Mouse (Mus musculus): ENCODE data around the gene Tbc1d12. TPM values are rescaled to one million over a fixed set of nuclear protein-coding genes. Genes with fewer than 3 reads are reported as not detected.
"Not testable (repeated sequence)": the region's sequence is repeated elsewhere in the genome, so short reads cannot be mapped to it uniquely, and the experiment has no call there.

The Tbc1d12 gene
- 10 to 100 TPM; 11.7 to 13.0 TPM for total RNA-seq (2021)

DNA sequence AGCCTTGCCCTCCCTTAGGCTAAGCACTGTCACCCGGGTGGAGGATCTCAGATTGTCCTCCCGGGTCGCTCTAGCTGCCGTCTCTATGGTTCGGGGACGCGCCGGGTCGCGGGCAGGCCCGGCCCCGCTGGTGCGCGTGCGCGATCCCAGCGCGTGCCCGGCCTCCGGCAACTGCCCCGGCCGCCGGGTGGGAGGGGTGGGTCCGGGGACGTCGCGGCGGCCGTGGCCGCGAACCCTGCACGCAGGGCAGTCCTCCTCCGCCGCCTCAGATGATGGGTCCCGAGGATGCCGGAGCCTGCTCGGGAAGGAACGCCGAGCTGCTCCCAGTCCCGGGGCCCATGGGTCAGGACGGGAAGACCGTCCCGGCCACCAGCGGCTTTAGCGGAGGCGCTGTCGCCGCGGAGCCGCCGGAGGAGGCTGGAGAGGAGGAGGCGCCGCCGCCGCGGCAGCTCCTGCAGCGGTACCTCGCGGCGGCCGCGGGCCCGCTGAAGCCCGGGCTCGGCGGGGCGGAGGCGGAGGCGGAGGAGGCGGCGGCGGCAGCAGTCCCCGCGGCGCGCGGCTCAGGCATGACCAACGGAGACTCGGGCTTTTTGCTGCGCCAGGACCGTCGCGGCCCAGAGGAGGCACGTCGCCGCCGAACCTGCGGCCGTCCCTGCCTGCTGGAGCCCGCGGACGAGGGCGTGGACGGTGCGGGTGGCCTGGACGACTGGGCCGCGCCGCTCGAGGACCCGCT lies at the start of gene Tbc1d12:
Tbc1d12 (plus strand) TSS at position 142 of the 733 bp plus-strand sequence.
- intact Hi-C loops (cut with DNase I): no loop called here
- DNase-seq (ENCODE audit: low spot score in 2 of 2): peak; percentile 90 to 91

GRCm38 (mm10) chr19:38787756-38788155 lies 48.6 kb upstream of the Tbc1d12 start:
- intact Hi-C loops (cut with DNase I): no loop called here
- DNase-seq (ENCODE audit: low spot score in 2 of 2): no peak

DNA sequence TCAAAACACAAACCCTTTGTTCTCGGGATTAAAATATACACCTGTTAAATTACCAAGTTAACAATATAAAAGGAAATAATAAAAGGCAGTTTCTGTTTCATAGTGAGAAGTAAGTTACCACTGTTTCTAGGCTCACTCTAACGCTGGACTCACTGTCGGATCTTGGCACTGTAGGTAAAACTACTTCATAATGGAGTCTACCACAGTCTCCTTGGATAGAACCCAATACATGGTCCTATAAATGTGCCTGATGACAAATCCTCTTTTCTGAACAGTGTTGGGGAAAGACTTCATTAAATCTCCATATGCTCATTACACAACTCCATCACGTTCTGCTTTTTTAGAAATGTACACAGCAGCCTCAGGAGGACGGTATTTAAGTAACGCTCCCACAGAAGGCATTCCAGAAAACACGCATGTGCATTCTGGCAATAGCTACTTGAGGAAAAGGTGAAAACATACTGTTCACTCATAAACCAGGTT lies 42.8 kb upstream of the Tbc1d12 start:
- no peak for DNase-seq (ENCODE audit: low spot score in 2 of 2)
- intact Hi-C loops (cut with DNase I): no loop called here

- intact Hi-C loops (cut with DNase I): no loop called here
- no peak for DNase-seq (ENCODE audit: low spot score in 2 of 2)
Observed at GRCm38 (mm10) chr19:38796546-38796945, 39.8 kb upstream of the Tbc1d12 start.

GRCm38 (mm10) chr19:38798291-38798690 lies 38.1 kb upstream of the Tbc1d12 start:
- intact Hi-C loops (cut with DNase I): no loop called here
- DNase-seq (ENCODE audit: low spot score in 2 of 2): peak; percentile 32 to 47

GRCm38 (mm10) chr19:38798801-38799200 lies 37.6 kb upstream of the Tbc1d12 start:
- peak; percentile 8 to 20 for DNase-seq (ENCODE audit: low spot score in 2 of 2)
- intact Hi-C loops (cut with DNase I): no loop called here

- intact Hi-C loops (cut with DNase I): no loop called here
- DNase-seq (ENCODE audit: low spot score in 2 of 2): no peak
Observed at GRCm38 (mm10) chr19:38818191-38818590, 18.2 kb upstream of the Tbc1d12 start.

DNA sequence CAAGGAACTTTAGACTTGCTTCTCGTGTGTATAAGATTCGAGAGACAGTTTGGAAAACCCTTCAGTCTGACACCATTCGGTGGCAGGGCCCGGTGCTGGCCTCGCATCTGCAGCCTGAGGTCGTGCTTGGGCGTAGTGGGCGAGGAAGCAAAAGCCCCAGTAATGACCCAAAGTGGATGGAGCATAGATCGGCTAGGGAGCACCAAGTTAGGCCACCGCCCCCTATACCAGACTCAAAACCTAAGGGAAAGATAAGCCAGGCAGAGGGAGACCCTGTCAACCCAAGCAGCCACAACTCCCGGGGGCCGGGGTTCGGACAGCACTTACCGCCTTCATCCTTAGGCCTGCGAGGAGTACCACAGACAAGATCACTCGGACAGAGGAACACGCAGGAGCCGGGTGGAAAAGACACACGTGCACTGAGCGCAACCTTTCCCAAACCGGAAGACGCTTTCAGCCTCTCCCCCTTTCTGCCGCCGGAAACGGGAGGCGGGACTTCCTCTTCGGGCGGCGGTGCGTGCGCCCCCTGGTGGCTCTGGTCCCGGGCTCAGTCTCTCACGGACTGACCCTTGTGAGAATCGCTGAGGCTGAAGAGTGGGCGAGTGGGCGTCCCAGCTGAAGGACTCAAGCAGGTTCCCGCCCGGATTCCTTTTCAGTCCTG lies 17.5 kb upstream of the Tbc1d12 start, which contains the start of gene Noc3l:
Noc3l (minus strand) TSS at position 472 of the 661 bp plus-strand sequence.
- intact Hi-C loops (cut with DNase I): no loop called here
- peak; percentile 92 to 93 for DNase-seq (ENCODE audit: low spot score in 2 of 2)

DNA sequence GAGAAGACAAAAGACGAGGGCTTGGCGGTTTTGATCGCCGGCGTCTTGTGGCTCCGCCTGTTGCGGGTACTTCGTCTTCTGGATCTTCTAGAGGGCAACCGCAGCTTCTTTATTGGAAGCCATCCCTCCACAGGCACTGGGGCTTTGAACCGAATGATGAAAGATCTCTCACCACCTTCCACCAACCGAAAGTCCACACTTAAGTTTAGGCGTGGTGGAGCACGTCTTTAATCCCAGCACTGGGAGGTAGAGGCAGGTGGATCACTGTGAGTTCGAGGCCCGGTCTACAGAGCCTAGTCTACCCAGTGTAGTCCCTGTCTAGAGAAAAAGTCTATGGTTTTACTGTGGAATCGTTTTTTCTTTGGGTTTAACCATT lies 17.0 kb upstream of the Tbc1d12 start:
- no peak for DNase-seq (ENCODE audit: low spot score in 2 of 2)
- intact Hi-C loops (cut with DNase I): no loop called here

DNA sequence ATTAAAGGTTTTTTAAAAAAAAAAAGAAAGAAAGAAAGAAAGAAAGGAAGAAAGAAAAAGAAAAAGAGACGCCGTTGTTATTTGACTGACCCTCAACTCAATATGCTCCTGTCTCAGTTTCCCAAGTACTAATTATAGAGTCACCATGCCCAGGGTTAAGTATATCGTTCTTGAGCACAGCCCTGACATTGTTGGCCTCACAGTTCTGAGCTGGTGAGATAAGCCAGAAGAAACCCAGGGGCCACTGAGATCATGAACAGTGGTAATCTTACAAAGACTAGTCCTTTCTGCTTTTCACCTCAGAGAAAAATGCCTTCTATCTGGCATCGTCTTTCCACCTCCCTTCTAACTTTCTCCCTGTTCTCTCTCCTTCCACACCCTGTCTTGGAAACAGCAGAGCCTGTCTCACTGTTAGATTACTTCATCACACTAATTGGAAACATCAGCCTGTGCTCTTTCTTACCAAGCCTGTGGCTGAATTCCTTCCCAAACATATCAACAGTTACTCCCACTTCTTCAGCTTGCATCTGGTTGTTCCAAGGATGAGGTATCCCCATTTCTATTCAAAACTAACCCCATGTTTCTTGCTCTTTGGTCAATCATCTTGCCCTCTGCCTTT lies 16.1 kb upstream of the Tbc1d12 start:
- no peak for DNase-seq (ENCODE audit: low spot score in 2 of 2)
- intact Hi-C loops (cut with DNase I): no loop called here

GRCm38 (mm10) chr19:38833224-38833623 lies 3.2 kb upstream of the Tbc1d12 start:
- intact Hi-C loops (cut with DNase I): no loop called here
- no peak for DNase-seq (ENCODE audit: low spot score in 2 of 2)

DNA sequence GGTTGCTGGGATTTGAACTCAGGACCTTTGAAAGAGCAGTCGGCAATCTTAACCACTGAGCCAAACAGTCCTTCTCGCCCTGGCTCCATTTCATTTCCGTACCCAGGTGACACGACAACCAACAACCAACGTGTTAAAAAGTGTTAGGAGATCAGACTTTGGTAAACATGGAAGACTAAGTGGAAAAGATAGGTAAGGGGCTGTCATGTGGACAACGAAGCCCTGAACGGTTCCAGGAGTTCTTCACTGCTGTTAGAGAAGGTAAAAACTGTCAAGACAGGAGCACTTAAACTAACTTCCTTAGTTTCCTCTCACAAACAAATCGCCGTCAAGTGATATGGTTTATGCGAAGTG lies 318 bp upstream of the Tbc1d12 start:
- intact Hi-C loops (cut with DNase I): no loop called here
- DNase-seq (ENCODE audit: low spot score in 2 of 2): no peak

- DNase-seq (ENCODE audit: low spot score in 2 of 2): peak in 1 of 2 experiments; percentile 31
- intact Hi-C loops (cut with DNase I): no loop called here
Observed at GRCm38 (mm10) chr19:38837171-38837641, 827 bp downstream of the Tbc1d12 start.

DNA sequence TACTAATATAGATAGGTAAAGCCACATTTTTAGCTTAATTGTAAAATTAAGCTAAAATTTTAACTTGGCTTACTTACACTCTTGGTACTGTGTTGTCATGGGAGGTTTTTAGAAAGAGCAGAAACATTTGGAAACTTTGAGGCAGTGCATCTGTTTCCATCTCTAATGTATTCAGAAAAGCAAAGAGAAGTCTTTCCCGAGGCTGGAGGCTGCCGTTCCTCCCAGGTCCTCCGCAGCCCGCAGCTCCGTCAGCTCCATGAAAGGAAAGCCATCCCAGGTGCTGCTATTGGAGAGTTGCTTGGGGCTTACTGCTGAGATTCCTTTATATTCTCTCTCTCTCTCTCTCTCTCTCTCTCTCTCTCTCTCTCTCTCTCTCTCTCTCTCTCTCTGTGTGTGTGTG lies 8.4 kb downstream of the Tbc1d12 start:
- DNase-seq (ENCODE audit: low spot score in 2 of 2): no peak
- intact Hi-C loops (cut with DNase I): no loop called here

DNA sequence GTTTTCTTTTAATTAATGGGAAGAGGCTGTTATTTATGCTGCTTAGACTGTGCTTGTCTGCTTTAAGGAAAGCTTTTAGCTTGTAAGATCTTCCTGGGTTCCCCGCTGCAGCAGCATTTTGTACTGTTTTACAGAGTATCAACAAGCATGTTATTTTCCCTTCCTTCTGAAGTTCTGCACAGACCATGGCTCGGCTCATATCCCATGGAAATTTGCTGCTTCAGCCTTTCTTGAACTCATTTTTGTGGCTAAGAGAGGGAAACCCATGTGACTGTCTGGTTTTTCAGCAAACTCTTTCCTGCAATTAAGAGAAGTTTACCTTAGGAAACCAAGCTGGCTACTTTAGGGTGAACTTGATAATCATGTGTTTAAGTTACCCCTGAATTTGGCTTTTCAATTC lies 10.0 kb downstream of the Tbc1d12 start:
- intact Hi-C loops (cut with DNase I): no loop called here
- no peak for DNase-seq (ENCODE audit: low spot score in 2 of 2)

DNA sequence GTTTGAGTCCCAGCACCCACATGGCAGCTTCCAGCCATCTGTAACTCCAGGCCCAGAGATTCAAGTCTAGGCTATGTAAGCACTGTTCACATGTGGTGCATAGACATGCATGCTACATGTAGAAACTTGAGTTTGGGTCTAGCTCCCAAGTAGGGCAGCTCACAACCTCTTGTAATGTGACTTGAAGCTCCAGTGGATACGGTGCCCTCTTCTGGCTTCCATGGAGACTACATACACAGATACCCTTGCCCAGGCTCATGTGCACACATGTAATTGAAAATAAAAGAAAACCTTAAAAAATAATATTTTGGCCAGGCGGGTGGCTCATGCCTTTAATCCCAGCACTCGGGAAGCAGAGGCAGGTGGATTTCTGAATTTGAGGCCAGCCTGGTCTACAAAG lies 21.8 kb downstream of the Tbc1d12 start:
- intact Hi-C loops (cut with DNase I): no loop called here
- no peak for DNase-seq (ENCODE audit: low spot score in 2 of 2)

DNA sequence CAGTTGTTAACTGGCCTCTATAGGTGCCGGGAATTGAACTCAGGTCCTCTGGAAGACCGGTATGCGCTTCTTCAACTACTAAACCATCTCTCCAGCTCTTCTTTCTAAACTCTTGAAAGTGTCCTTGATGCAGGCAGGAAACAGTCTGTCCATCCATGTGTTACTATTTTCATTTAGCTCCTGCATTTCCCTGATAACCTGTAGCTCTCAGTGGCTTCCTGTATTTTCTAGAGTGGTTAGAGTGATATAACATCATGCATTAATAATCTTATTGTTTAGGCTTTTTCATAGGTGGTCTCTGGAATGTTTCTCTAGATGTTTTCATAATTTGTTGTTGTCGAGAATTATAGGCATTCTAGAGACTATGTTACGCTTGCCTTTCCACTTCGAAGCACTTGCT lies 26.1 kb downstream of the Tbc1d12 start:
- intact Hi-C loops (cut with DNase I): no loop called here
- no peak for DNase-seq (ENCODE audit: low spot score in 2 of 2)

- intact Hi-C loops (cut with DNase I): not testable (repeated sequence)
Observed at GRCm38 (mm10) chr19:38874825-38875224, 38.4 kb downstream of the Tbc1d12 start.

GRCm38 (mm10) chr19:38880300-38880699 lies 43.9 kb downstream of the Tbc1d12 start:
- intact Hi-C loops (cut with DNase I): no loop called here
- DNase-seq (ENCODE audit: low spot score in 2 of 2): no peak

More at GRCm38 (mm10) chr19:38874825-38875224, 38.4 kb downstream of the Tbc1d12 start:
- not testable (repeated sequence) for DNase-seq (ENCODE audit: low spot score in 2 of 2)
